Mouse (Mus musculus): ENCODE data around the gene Rhbdf1.

- TF ChIP-seq CTCF (IDR thresholded peaks at IDR 0.05; ENCODE audit: low read depth, low read length) (no peak), POLR2AphosphoS5 (IDR thresholded peaks at IDR 0.05; ENCODE audit: insufficient replicate concordance, low read depth, low read length) (no peak), GATA1 (IDR thresholded peaks at IDR 0.05; ENCODE audit: borderline replicate concordance, low read length) (no peak)
Observed at GRCm38 (mm10) chr11:32256146-32256545, 34.0 kb upstream of the Rhbdf1 start.

Measured in G1E (cell line).